Mouse (Mus musculus) heart, adult 2 months (tissue): ENCODE data around the gene Faim. TPM values are rescaled to one million over a fixed set of nuclear protein-coding genes. Genes with fewer than 3 reads are reported as not detected.

Experiments used
- DNase-seq, 2 experiments: peaks; one replicate each; pipeline ENCODE4 v3.0.0; 2021
- H3K27ac ChIP-seq: fragments of 200-600 bp; 2 replicates; pipeline ENCODE4 v1.8.1; 2022
- H3K27me3 ChIP-seq: fragments of 200-500 bp; 2 replicates; pipeline ENCODE4 v1.6.1; 2012; ENCODE audit warnings: mild to moderate bottlenecking, low read length, inconsistent platforms, mixed read lengths; ENCODE audit not compliant: control insufficient read depth, insufficient read depth
- H3K36me3 ChIP-seq: fragments of 200-500 bp; 2 replicates; pipeline ENCODE4 v1.6.1; 2012; ENCODE audit warnings: low read length, inconsistent platforms; ENCODE audit not compliant: control insufficient read depth, insufficient read depth
- H3K4me1 ChIP-seq: fragments of 200-500 bp; 2 replicates; pipeline ENCODE4 v1.6.1; 2011; ENCODE audit warnings: low read length; ENCODE audit not compliant: control insufficient read depth, insufficient read depth
- H3K4me3 ChIP-seq: fragments of 200-600 bp; 2 replicates; pipeline ENCODE4 v1.8.1; 2022
- H3K79me2 ChIP-seq: fragments of 200-500 bp; replicated peaks from 2 replicates; pipeline ENCODE4 v1.6.1; 2012; ENCODE audit warnings: mild to moderate bottlenecking, inconsistent platforms, low read length, moderate library complexity, mixed read lengths; ENCODE audit not compliant: control insufficient read depth, insufficient read depth
- H3K9ac ChIP-seq: fragments of 200-500 bp; 2 replicates; pipeline ENCODE4 v1.6.1; 2012; ENCODE audit warnings: low read depth, mild to moderate bottlenecking, control low read depth, inconsistent platforms, low read length, mixed read lengths
- CTCF ChIP-seq: fragments of 200-600 bp; IDR thresholded peaks from 2 replicates; pipeline ENCODE4 v1.8.1; 2022; ENCODE audit warnings: antibody characterized with exemption, mild to moderate bottlenecking, moderate library complexity
- EP300 ChIP-seq: fragments of 200-500 bp; IDR thresholded peaks from 2 replicates; pipeline ENCODE4 v1.6.1; 2011; ENCODE audit warnings: low read depth, low read length, control low read depth; ENCODE audit not compliant: insufficient read depth
- POLR2A ChIP-seq: fragments of 200-500 bp; IDR thresholded peaks from 2 replicates; pipeline ENCODE4 v1.6.1; 2011; ENCODE audit warnings: mild to moderate bottlenecking, low read depth, low read length, control low read depth; ENCODE audit not compliant: insufficient read depth
- WGBS: fragments of 180-500 bp; shearing (Covaris S2); methylation state at CpG from one replicate; pipeline ENCODE4 v1.1.7; 2018; 5-methylcytosine and 5-hydroxymethylcytosine counted together
- intact Hi-C: fragments of 180-260 bp; cut with DNase I; formaldehyde crosslinking; loops from one replicate; pipeline ENCODE4 v1.15.1; 2025
- polyA plus RNA-seq: library from polyadenylated mRNA; depleted of rRNA; stranded (reverse); fragments of >200 nt; gene quantifications from 2 replicates; pipeline ENCODE4 v1.2.3, GENCODE M21; 2012
- total RNA-seq, 2 experiments: library from RNA; stranded (reverse); gene quantifications; 2 replicates each; pipeline ENCODE4 v1.2.3; 2021

Faim gene
- total and polyA plus RNA-seq, 3 experiments, result 2.1 to 5.4 (median 4.1) TPM

GRCm38 (mm10) chr9:99009069-99009897 lies 23.1 kb downstream of the Faim start:
- Histone ChIP-seq H3K4me3 (no peak overlapping the region), H3K36me3 (no peaks in the 10 kb centered on the region), H3K79me2 (no peaks in the 10 kb centered on the region), H3K9ac (no peak overlapping the region), H3K27me3 (no peaks in the 10 kb centered on the region), H3K4me1 (no peaks in the 10 kb centered on the region; the same call in 1 of the 2 replicates), H3K27ac (no peak overlapping the region)
- 64% methylated on average over 12 of the region's 12 CpGs for WGBS
- TF ChIP-seq CTCF (no peak), POLR2A (no peak), EP300 (no peak)
- intact Hi-C loops, result no loop called here
- no peak for DNase-seq

GRCm38 (mm10) chr9:99009898-99010199 lies 23.7 kb downstream of the Faim start:
- intact Hi-C loops, result no loop called here
- no peaks in the 10 kb centered on the region for H3K27me3 ChIP-seq
- H3K36me3 ChIP-seq, result no peaks in the 10 kb centered on the region
- no peak for DNase-seq
- no peak overlapping the region for H3K9ac ChIP-seq
- H3K4me3 ChIP-seq, result no peak overlapping the region
- H3K4me1 ChIP-seq, result no peaks in the 10 kb centered on the region; the same call in 1 of the 2 replicates
- WGBS, result 95% methylated on average over 3 of the region's 3 CpGs
- H3K27ac ChIP-seq, result no peak overlapping the region
- no peaks in the 10 kb centered on the region for H3K79me2 ChIP-seq
- TF ChIP-seq POLR2A, result no peak
- TF ChIP-seq EP300, result no peak
- TF ChIP-seq CTCF, result no peak

DNA sequence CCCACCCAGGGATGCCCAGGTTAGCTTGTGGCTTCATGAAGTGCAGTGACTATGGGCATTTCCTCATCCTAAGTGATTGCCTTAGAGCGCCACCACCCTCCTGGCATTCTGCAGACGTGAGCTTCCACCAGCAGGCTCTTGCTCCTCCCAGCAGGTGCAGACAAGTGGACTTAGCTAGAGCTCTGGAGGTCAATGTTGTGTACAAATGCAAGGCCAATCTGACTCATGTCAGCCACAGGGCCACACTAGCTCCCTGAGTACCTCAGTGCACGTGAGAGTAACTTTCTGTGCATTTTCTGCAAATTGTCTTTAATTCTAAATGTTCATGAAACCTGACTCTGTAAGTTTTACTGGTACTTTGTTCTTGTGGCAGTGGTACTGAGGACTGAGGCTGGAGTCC lies 30.1 kb downstream of the Faim start:
- no peak overlapping the region for H3K27ac ChIP-seq
- H3K27me3 ChIP-seq, result no peaks in the 10 kb centered on the region
- WGBS, result 76% methylated on average over 3 of the region's 3 CpGs
- no peak overlapping the region for H3K4me3 ChIP-seq
- DNase-seq, result no peak
- intact Hi-C loops, result no loop called here
- H3K79me2 ChIP-seq, result no peaks in the 10 kb centered on the region
- TF ChIP-seq CTCF (no peak), POLR2A (no peak), EP300 (no peak)
- no peaks in the 10 kb centered on the region for H3K36me3 ChIP-seq
- no peak overlapping the region for H3K9ac ChIP-seq
- no peaks in the 10 kb centered on the region for H3K4me1 ChIP-seq

GRCm38 (mm10) chr9:99016759-99017158 lies 30.6 kb downstream of the Faim start:
- DNase-seq, result no peak
- no peaks in the 10 kb centered on the region for H3K27me3 ChIP-seq
- H3K27ac ChIP-seq, result no peak overlapping the region
- intact Hi-C loops, result no loop called here
- no peaks in the 10 kb centered on the region for H3K4me1 ChIP-seq
- TF ChIP-seq EP300 (no peak), POLR2A (no peak)
- H3K9ac ChIP-seq, result no peak overlapping the region
- no peaks in the 10 kb centered on the region for H3K79me2 ChIP-seq
- 65% methylated on average over 3 of the region's 3 CpGs for WGBS
- no peaks in the 10 kb centered on the region for H3K36me3 ChIP-seq
- H3K4me3 ChIP-seq, result no peak overlapping the region

DNA sequence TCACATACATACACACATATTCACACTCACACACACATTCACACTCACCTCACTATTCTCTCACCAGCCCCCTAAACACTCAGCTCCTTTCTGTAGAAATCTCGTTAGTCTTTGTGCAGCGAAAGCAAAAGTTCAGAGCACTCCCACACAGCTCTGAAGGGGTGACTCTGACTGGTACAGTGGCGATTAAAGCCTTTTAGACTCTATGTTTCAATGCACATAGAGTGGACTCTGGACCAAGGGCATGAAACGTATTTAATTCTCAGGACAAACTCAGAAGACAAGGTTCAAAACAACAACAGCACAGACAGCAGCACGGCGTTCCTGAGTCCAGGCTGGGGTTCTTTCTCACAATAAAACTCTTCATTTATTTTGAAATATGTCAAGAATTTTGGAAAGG lies 31.5 kb downstream of the Faim start:
- H3K27ac ChIP-seq, result no peak overlapping the region
- H3K4me1 ChIP-seq, result no peaks in the 10 kb centered on the region
- H3K9ac ChIP-seq, result no peak overlapping the region
- H3K79me2 ChIP-seq, result no peaks in the 10 kb centered on the region
- H3K4me3 ChIP-seq, result no peak overlapping the region
- intact Hi-C loops, result no loop called here
- no peak for DNase-seq
- no peaks in the 10 kb centered on the region for H3K27me3 ChIP-seq
- 81% methylated on average over 6 of the region's 6 CpGs for WGBS
- TF ChIP-seq POLR2A, result no peak
- TF ChIP-seq CTCF, result no peak
- TF ChIP-seq EP300, result no peak
- H3K36me3 ChIP-seq, result no peaks in the 10 kb centered on the region

DNA sequence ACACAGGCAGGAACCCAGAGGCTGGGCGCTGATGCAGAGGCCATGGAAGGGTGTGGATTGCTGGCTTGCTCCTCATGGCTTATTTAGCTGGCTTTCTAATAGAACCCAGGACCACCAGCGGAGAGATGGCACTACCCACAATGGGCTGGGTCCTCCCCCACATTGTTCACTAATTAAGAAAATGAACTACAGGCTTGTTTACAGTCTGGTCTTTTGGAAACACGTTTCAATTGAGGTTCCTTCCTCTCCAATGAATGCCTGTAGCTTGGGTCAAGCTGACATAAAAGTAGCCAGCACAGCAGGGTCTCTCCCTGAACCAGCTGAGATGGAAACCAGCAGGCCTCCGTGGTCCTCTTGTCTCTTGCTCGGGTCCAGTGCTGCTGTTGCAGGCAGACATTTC lies 35.0 kb downstream of the Faim start:
- no peak for TF ChIP-seq POLR2A
- TF ChIP-seq EP300, result no peak
- TF ChIP-seq CTCF, result no peak
- DNase-seq, result no peak
- H3K4me1 ChIP-seq, result no peaks in the 10 kb centered on the region
- intact Hi-C loops, result no loop called here
- 57% methylated on average over 5 of the region's 5 CpGs for WGBS
- no peak overlapping the region for H3K4me3 ChIP-seq
- no peaks in the 10 kb centered on the region for H3K79me2 ChIP-seq
- no peaks in the 10 kb centered on the region for H3K36me3 ChIP-seq
- H3K9ac ChIP-seq, result no peak overlapping the region
- H3K27ac ChIP-seq, result no peak overlapping the region
- H3K27me3 ChIP-seq, result no peaks in the 10 kb centered on the region
